Mouse (Mus musculus) bone marrow, adult 2 months (tissue): ENCODE measurements around the gene Zfp281.

Source experiments
- CTCF ChIP-seq: fragments of 200-500 bp; IDR thresholded peaks from 2 replicates; pipeline ENCODE4 v1.5.1; 2011; ENCODE audit warnings: low read length, control low read depth; ENCODE audit not compliant: control insufficient read depth, insufficient read depth
- POLR2A ChIP-seq: fragments of 200-500 bp; IDR thresholded peaks from 2 replicates; pipeline ENCODE4 v1.6.1; 2011; ENCODE audit warnings: low read depth, mild to moderate bottlenecking, control low read depth, low read length, borderline replicate concordance; ENCODE audit not compliant: control insufficient read depth

GRCm38 (mm10) chr1:136580266-136580665 is 44.4 kb upstream of the Zfp281 start:
- TF ChIP-seq CTCF = no peak
- no peak for TF ChIP-seq POLR2A
